Mouse (Mus musculus) CH12.LX (cell line): Measurements from ENCODE around the gene Snx17. TPM values are rescaled to one million over a fixed set of nuclear protein-coding genes. Genes with fewer than 3 reads are reported as not detected.

Experiments used
- DNase-seq: peaks from one replicate; pipeline ENCODE4 v3.0.0-alpha.2; 2013; ENCODE audit errors: extremely low read depth
- H3K27ac ChIP-seq: 2 replicates; pipeline ENCODE4 v1.5.1; 2012; ENCODE audit warnings: low read depth, mild to moderate bottlenecking, control low read depth, moderate library complexity; ENCODE audit not compliant: insufficient read depth
- H3K27me3 ChIP-seq: replicated peaks from 2 replicates; pipeline ENCODE3; 2012; ENCODE audit warnings: inconsistent platforms
- H3K36me3 ChIP-seq, 2 experiments: replicated peaks in 1 of 2; 2 replicates each; pipeline versions ENCODE3 to v1.6.1; 2012; ENCODE audit warnings: inconsistent platforms in 1 of 2, low read length in 1 of 2, mild to moderate bottlenecking in 1 of 2, mixed read lengths in 1 of 2, moderate library complexity in 1 of 2; ENCODE audit not compliant: control insufficient read depth in 1 of 2, insufficient read depth in 1 of 2
- H3K4me1 ChIP-seq, 2 experiments: 2 replicates each; pipeline ENCODE4 v1.6.1; 2012; ENCODE audit warnings: inconsistent platforms in 1 of 2, moderate library complexity in 1 of 2; ENCODE audit not compliant: insufficient read depth in 2 of 2, control insufficient read depth in 1 of 2
- H3K4me2 ChIP-seq: 2 replicates; pipeline ENCODE4 v1.6.1; 2012; ENCODE audit warnings: low read depth, mild to moderate bottlenecking, control low read depth; ENCODE audit not compliant: poor library complexity, insufficient read depth, severe bottlenecking
- H3K4me3 ChIP-seq, 3 experiments: fragments of 150-350 bp in 1 of 3; sonication (generic) in 1 of 3; replicated peaks in 1 of 3; 2 replicates each; pipeline versions ENCODE3 to v1.5.1; 2011 to 2012; ENCODE audit warnings: low read depth in 2 of 3, low read length in 2 of 3, mild to moderate bottlenecking in 2 of 3, moderate library complexity in 2 of 3, control low read depth in 1 of 3, improper control_type of control experiment in 1 of 3, inconsistent platforms in 1 of 3, mixed read lengths in 1 of 3; ENCODE audit not compliant: poor library complexity in 1 of 3
- H3K79me2 ChIP-seq: replicated peaks from 2 replicates; pipeline ENCODE4 v1.6.1; 2012; ENCODE audit warnings: mild to moderate bottlenecking, moderate library complexity; ENCODE audit not compliant: control insufficient read depth, poor library complexity, insufficient read depth, severe bottlenecking; ENCODE audit errors: extremely low read depth
- H3K9ac ChIP-seq: 2 replicates; pipeline ENCODE4 v1.6.1; 2012; ENCODE audit warnings: low read depth, mild to moderate bottlenecking, control low read depth, moderate library complexity; ENCODE audit not compliant: insufficient read depth
- H3K9me3 ChIP-seq: replicated peaks from 2 replicates; pipeline ENCODE3; 2012; ENCODE audit warnings: low read length, inconsistent platforms, mixed read lengths
- BHLHE40 ChIP-seq: IDR thresholded peaks from 2 replicates; pipeline ENCODE4 v1.6.1; 2011; ENCODE audit warnings: mild to moderate bottlenecking, low read depth, low read length, improper control_type of control experiment
- CHD1 ChIP-seq: IDR thresholded peaks from 2 replicates; pipeline ENCODE4 v1.6.1; 2012; ENCODE audit warnings: low read depth, low read length, improper control_type of control experiment, inconsistent platforms
- CTCF ChIP-seq, 2 experiments: IDR thresholded peaks in 1 of 2; conservative IDR thresholded peaks in 1 of 2; 2 replicates each; pipeline ENCODE4 v1.5.1; 2011 to 2012; ENCODE audit warnings: low read depth in 2 of 2, low read length in 2 of 2, improper control_type of control experiment in 1 of 2, inconsistent platforms in 1 of 2, mild to moderate bottlenecking in 1 of 2, moderate library complexity in 1 of 2
- ELF1 ChIP-seq: IDR thresholded peaks from 2 replicates; pipeline ENCODE4 v1.6.1; 2014; ENCODE audit warnings: low read depth, mild to moderate bottlenecking, inconsistent platforms, low read length, improper control_type of control experiment
- ETS1 ChIP-seq: conservative IDR thresholded peaks from 2 replicates; pipeline ENCODE4 v1.6.1; 2012; ENCODE audit warnings: low read depth, mild to moderate bottlenecking, inconsistent platforms, low read length, improper control_type of control experiment, moderate library complexity
- GABPA ChIP-seq: IDR thresholded peaks from 2 replicates; pipeline ENCODE4 v1.6.1; 2012; ENCODE audit warnings: low read depth, low read length, improper control_type of control experiment, inconsistent platforms; ENCODE audit not compliant: insufficient replicate concordance
- HCFC1 ChIP-seq: IDR thresholded peaks from 2 replicates; pipeline ENCODE4 v1.6.1; 2012; ENCODE audit warnings: low read depth, mild to moderate bottlenecking, inconsistent platforms, low read length, improper control_type of control experiment
- IRF4 ChIP-seq: IDR thresholded peaks from 2 replicates; pipeline ENCODE4 v1.6.1; 2014; ENCODE audit warnings: low read depth, mild to moderate bottlenecking, inconsistent platforms, low read length, improper control_type of control experiment
- JUN ChIP-seq: IDR thresholded peaks from 2 replicates; pipeline ENCODE4 v1.6.1; 2011; ENCODE audit warnings: low read depth, mild to moderate bottlenecking, low read length, improper control_type of control experiment, moderate library complexity; ENCODE audit not compliant: insufficient read depth
- JUND ChIP-seq: conservative IDR thresholded peaks from 2 replicates; pipeline ENCODE4 v1.6.1; 2011; ENCODE audit warnings: low read depth, low read length, improper control_type of control experiment
- KAT2A ChIP-seq: IDR thresholded peaks from 2 replicates; pipeline ENCODE4 v1.6.1; 2012; ENCODE audit warnings: low read length, improper control_type of control experiment, inconsistent platforms; ENCODE audit not compliant: insufficient replicate concordance
- MAX ChIP-seq: IDR thresholded peaks from 2 replicates; pipeline ENCODE4 v1.6.1; 2011; ENCODE audit warnings: low read length, improper control_type of control experiment
- MAZ ChIP-seq: IDR thresholded peaks from 2 replicates; pipeline ENCODE4 v1.6.1; 2012; ENCODE audit warnings: low read depth, mild to moderate bottlenecking, inconsistent platforms, low read length, improper control_type of control experiment, moderate library complexity
- MEF2A ChIP-seq: IDR thresholded peaks from 2 replicates; pipeline ENCODE4 v1.6.1; 2014; ENCODE audit warnings: low read depth, mild to moderate bottlenecking, inconsistent platforms, low read length, improper control_type of control experiment, borderline replicate concordance
- MXI1 ChIP-seq: IDR thresholded peaks from 2 replicates; pipeline ENCODE4 v1.6.1; 2011; ENCODE audit warnings: mild to moderate bottlenecking, low read depth, low read length, improper control_type of control experiment
- MYC ChIP-seq: IDR thresholded peaks from 2 replicates; pipeline ENCODE4 v1.6.1; 2011; ENCODE audit warnings: low read depth, mild to moderate bottlenecking, improper control_type of control experiment, low read length
- NELFE ChIP-seq: IDR thresholded peaks from 2 replicates; pipeline ENCODE4 v1.6.1; 2011; ENCODE audit warnings: low read depth, low read length, improper control_type of control experiment
- NRF1 ChIP-seq: IDR thresholded peaks from 2 replicates; pipeline ENCODE4 v1.6.1; 2014; ENCODE audit warnings: low read depth, mild to moderate bottlenecking, inconsistent platforms, low read length, improper control_type of control experiment, moderate library complexity
- PAX5 ChIP-seq: IDR thresholded peaks from 2 replicates; pipeline ENCODE4 v1.6.1; 2012; ENCODE audit warnings: low read length, inconsistent platforms, mixed read lengths
- POLR2A ChIP-seq: IDR thresholded peaks from 2 replicates; pipeline ENCODE4 v1.6.1; 2011; ENCODE audit warnings: low read depth, mild to moderate bottlenecking, improper control_type of control experiment, low read length
- RAD21 ChIP-seq: IDR thresholded peaks from 2 replicates; pipeline ENCODE4 v1.6.1; 2011; ENCODE audit warnings: low read depth, mild to moderate bottlenecking, low read length, improper control_type of control experiment, moderate library complexity
- SIN3A ChIP-seq: IDR thresholded peaks from 2 replicates; pipeline ENCODE4 v1.6.1; 2012; ENCODE audit warnings: low read length, improper control_type of control experiment, inconsistent platforms
- SMC3 ChIP-seq: IDR thresholded peaks from 2 replicates; pipeline ENCODE4 v1.6.1; 2011; ENCODE audit warnings: low read depth, low read length, improper control_type of control experiment
- TBP ChIP-seq: conservative IDR thresholded peaks from 2 replicates; pipeline ENCODE4 v1.6.1; 2011; ENCODE audit warnings: low read depth, low read length, improper control_type of control experiment
- TCF12 ChIP-seq: IDR thresholded peaks from 2 replicates; pipeline ENCODE4 v1.6.1; 2014; ENCODE audit warnings: low read depth, mild to moderate bottlenecking, inconsistent platforms, low read length, improper control_type of control experiment
- UBTF ChIP-seq: IDR thresholded peaks from 2 replicates; pipeline ENCODE4 v1.6.1; 2012; ENCODE audit warnings: low read depth, mild to moderate bottlenecking, inconsistent platforms, low read length, improper control_type of control experiment, moderate library complexity
- USF1 ChIP-seq: IDR thresholded peaks from 2 replicates; pipeline ENCODE4 v1.6.1; 2014; ENCODE audit warnings: low read depth, mild to moderate bottlenecking, inconsistent platforms, low read length, improper control_type of control experiment
- USF2 ChIP-seq: conservative IDR thresholded peaks from 2 replicates; pipeline ENCODE4 v1.6.1; 2011; ENCODE audit warnings: low read depth, low read length, improper control_type of control experiment
- ZKSCAN1 ChIP-seq: IDR thresholded peaks from 2 replicates; pipeline ENCODE4 v1.6.1; 2012; ENCODE audit warnings: low read depth, inconsistent platforms, low read length, improper control_type of control experiment, borderline replicate concordance
- ZMIZ1 ChIP-seq: IDR thresholded peaks from 2 replicates; pipeline ENCODE4 v1.6.1; 2012; ENCODE audit warnings: low read depth, mild to moderate bottlenecking, inconsistent platforms, low read length, improper control_type of control experiment
- ZNF384 ChIP-seq: IDR thresholded peaks from 2 replicates; pipeline ENCODE4 v1.6.1; 2012; ENCODE audit warnings: low read depth, low read length, improper control_type of control experiment, inconsistent platforms
- dilution Hi-C: fragments of 300-500 bp; cut with MboI; formaldehyde crosslinking; loops from 2 replicates; pipeline ENCODE4 v1.14.3; 2020; ENCODE audit warnings: low sequenced_read_pairs; ENCODE audit not compliant: extremely low pct_unique_long_range_greater_than_20kb, extremely low pct_ligation_motif_present
- in situ Hi-C: fragments of 300-500 bp; cut with MboI; formaldehyde crosslinking; loops from 3 replicates; pipeline ENCODE4 v1.14.3; 2019; ENCODE audit warnings: low sequenced_read_pairs, low pct_ligation_motif_present, low pct_unique_long_range_greater_than_20kb, mixed read lengths
- polyA plus RNA-seq: library from polyadenylated mRNA; unstranded; fragments of >175 nt; gene quantifications from 2 replicates; pipeline ENCODE4 v1.2.1, GENCODE M21; 2012; ENCODE audit warnings: low read depth; ENCODE audit not compliant: insufficient read length
- total RNA-seq, 2 experiments: library from RNA; depleted of rRNA; stranded (reverse); fragments of 300-350 nt in 1 of 2; fragments of >200 nt in 1 of 2; gene quantifications; 2 replicates each; pipeline ENCODE4 v1.2.3; 2012 to 2014

Snx17 gene
- total and polyA plus RNA-seq, 3 experiments, result 56.7 to 63.9 (median 61.5) TPM

DNA sequence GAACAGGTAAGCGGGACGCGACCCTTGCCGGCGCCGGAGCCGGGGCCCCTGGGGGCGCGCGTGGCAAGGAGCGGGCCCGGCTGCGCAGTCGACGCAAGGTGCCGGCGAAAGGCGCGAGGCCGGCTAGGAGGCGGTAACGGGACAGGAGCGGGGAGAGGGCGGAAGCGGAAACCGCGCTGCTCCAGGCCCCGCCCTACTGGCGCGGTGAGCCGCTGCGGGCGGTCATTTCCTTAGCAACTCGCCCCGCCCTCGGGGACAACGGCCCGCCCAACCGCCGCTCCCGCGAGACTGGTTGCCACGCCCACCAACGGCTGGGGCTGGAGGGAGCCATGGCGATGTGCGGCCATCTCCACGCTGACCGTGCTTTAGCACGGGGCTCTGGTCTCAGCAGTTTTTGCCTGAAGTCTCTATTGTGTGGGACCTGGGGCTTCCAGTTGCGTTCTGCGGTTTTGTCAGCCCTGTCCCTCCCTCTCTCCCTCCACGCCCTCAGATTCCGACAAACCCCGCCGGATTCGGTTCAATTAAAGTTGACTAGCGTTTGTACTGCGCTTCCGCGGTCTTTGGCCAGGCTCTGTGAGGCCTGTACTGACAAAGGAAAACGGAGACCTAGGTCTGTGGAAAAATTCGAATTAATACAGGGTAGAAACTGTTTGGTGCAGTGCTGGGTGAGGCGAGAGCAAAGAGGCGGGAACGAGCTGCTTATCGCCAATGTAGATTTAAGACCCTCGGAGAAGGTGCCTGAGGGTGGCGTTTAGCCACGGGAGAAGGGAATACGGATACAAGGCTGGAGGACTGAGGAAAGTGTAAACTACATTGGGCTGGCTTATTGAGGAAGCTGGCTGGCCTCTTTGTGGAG lies 27.6 kb downstream of the Snx17 start, which contains the start of gene Ppm1g (continued):
- TF ChIP-seq HCFC1, result peak; percentile 77
- TF ChIP-seq KAT2A, result peak; percentile 62; the same call in 1 of the 2 replicates
- TF ChIP-seq JUND, result no peak
- no peak for TF ChIP-seq USF1
- TF ChIP-seq SIN3A, result peak; percentile 74
- peak; percentile 80 for TF ChIP-seq MYC
- TF ChIP-seq MXI1, result peak; percentile 85
- TF ChIP-seq MAX, result peak; percentile 89
- peak; percentile 99 for TF ChIP-seq NELFE
- 0 out of 2 replicates have a peak, but pooled peaks have one; percentile 21 for TF ChIP-seq BHLHE40
- TF ChIP-seq POLR2A, result peak; percentile 99

DNA sequence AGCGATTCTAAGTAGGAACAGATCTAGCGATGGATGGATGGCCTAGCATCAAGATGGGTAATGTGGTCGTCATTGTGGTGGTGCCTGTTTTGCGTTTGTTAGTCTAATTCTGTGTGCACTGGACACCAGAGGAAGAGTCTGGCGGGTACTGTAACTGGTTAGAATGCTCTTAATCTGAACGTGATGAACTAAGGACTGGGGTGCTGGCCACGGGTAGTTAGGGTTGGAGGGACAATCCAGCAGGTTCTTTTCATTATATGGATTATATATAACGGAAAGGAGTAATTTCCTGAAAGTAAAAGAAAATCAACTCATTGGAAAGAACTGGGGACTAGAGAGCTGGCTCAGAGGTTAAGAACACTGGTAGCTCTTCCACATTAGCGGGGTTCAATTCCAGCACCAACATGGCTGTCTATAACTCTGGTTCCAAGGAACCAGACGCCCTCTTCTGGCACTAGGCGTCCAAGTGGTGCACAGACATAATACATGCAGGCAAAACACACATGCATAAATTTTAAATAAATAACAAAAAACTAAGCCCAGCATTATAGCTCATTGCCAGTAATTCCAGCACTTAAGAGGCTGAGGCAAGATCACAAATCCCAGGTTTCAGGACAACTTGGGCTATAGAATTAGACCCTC lies 28.4 kb downstream of the Snx17 start:
- Histone ChIP-seq H3K27ac (peak overlapping the region; percentile 26), H3K4me3 (peak overlapping the region; percentile 64 to 93 (median 93)), H3K4me1 (peaks cover 0 to 13% of the 10 kb centered on the region in 2 experiments; a peak in 2 of 4 replicates), H3K4me2 (peak overlapping the region; percentile 24), H3K79me2 (peaks cover 36% of the 10 kb centered on the region), H3K36me3 (peaks cover 0 to 4% of the 10 kb centered on the region in 2 experiments), H3K9me3 (no peaks in the 10 kb centered on the region), H3K27me3 (no peaks in the 10 kb centered on the region), H3K9ac (peak overlapping the region; percentile 87)
- in situ Hi-C loops (no loop called here), dilution Hi-C loops (no loop called here)
- no peak for TF ChIP-seq USF2
- TF ChIP-seq UBTF, result no peak
- peak; percentile 61 for TF ChIP-seq SIN3A
- peak; percentile 78 for TF ChIP-seq CHD1
- peak; percentile 57 for TF ChIP-seq HCFC1
- TF ChIP-seq JUND, result no peak
- peak in 1 of 2 experiments; percentile 82; a peak in 2 of 4 replicates for TF ChIP-seq CTCF (conservative IDR thresholded peaks at IDR 0.05 in 1 of 2, IDR thresholded peaks at IDR 0.05 in 1 of 2; ENCODE audit: low read depth in 2 of 2, low read length in 2 of 2)
- TF ChIP-seq ETS1, result no peak
- no peak for TF ChIP-seq JUN
- peak; percentile 37; the same call in 1 of the 2 replicates for TF ChIP-seq MAZ
- no peak for TF ChIP-seq TBP
- TF ChIP-seq MXI1, result no peak; the same call in 1 of the 2 replicates
- TF ChIP-seq NELFE, result peak; percentile 51; the same call in 1 of the 2 replicates
- TF ChIP-seq MEF2A, result no peak
- peak; percentile 37 for TF ChIP-seq NRF1
- no peak; the same call in 1 of the 2 replicates for TF ChIP-seq BHLHE40
- TF ChIP-seq SMC3, result peak; percentile 50
- peak; percentile 46 for TF ChIP-seq TCF12
- TF ChIP-seq ZMIZ1, result 0 out of 2 replicates have a peak, but pooled peaks have one; percentile 55
- TF ChIP-seq MYC, result peak; percentile 85
- no peak for TF ChIP-seq ZKSCAN1
- peak; percentile 58 for TF ChIP-seq ZNF384
- no peak for TF ChIP-seq PAX5
- TF ChIP-seq RAD21, result peak; percentile 59
- TF ChIP-seq ELF1, result peak; percentile 11; the same call in 1 of the 2 replicates
- no peak for TF ChIP-seq GABPA
- peak; percentile 23; the same call in 1 of the 2 replicates for TF ChIP-seq IRF4
- DNase-seq, result peak; percentile 85
